Mouse (Mus musculus): Measurements from ENCODE around the gene Pla1a.
"Not testable (repeated sequence)": the region's sequence is repeated elsewhere in the genome, so short reads cannot be mapped to it uniquely, and the experiment has no call there.

The Pla1a gene

GRCm38 (mm10) chr16:38432498-38433425, at the start of gene Pla1a:
Gene Pla1a, minus strand, starts transcription at chr16:38433145.
- no peak for DNase-seq (ENCODE audit: low read depth, low spot score)

- no peak for DNase-seq (ENCODE audit: low read depth, low spot score)
Measured at GRCm38 (mm10) chr16:38481327-38481726, 48.4 kb upstream of the Pla1a start.

GRCm38 (mm10) chr16:38478296-38478695, 45.4 kb upstream of the Pla1a start:
- DNase-seq (ENCODE audit: low read depth, low spot score), result no peak

GRCm38 (mm10) chr16:38477241-38477608, 44.3 kb upstream of the Pla1a start:
- not testable (repeated sequence) for DNase-seq (ENCODE audit: low read depth, low spot score)

- DNase-seq (ENCODE audit: low read depth, low spot score), result peak; percentile 55
Measured at GRCm38 (mm10) chr16:38476312-38477240, 43.6 kb upstream of the Pla1a start.

GRCm38 (mm10) chr16:38475681-38476311, 42.9 kb upstream of the Pla1a start:
- DNase-seq (ENCODE audit: low read depth, low spot score), result peak; percentile 50

- DNase-seq (ENCODE audit: low read depth, low spot score), result no peak
Measured at GRCm38 (mm10) chr16:38474677-38475286, 41.8 kb upstream of the Pla1a start.

GRCm38 (mm10) chr16:38473661-38474060, 40.7 kb upstream of the Pla1a start:
- no peak for DNase-seq (ENCODE audit: low read depth, low spot score)

- no peak for DNase-seq (ENCODE audit: low read depth, low spot score)
Measured at GRCm38 (mm10) chr16:38472507-38472873, 39.5 kb upstream of the Pla1a start.

- DNase-seq (ENCODE audit: low read depth, low spot score), result peak; percentile 97
Measured at GRCm38 (mm10) chr16:38471697-38472506, 39.0 kb upstream of the Pla1a start.

GRCm38 (mm10) chr16:38469437-38469836, 36.5 kb upstream of the Pla1a start:
- no peak for DNase-seq (ENCODE audit: low read depth, low spot score)

GRCm38 (mm10) chr16:38468706-38469018, 35.7 kb upstream of the Pla1a start:
- no peak for DNase-seq (ENCODE audit: low read depth, low spot score)

- no peak for DNase-seq (ENCODE audit: low read depth, low spot score)
Measured at GRCm38 (mm10) chr16:38467917-38468705, 35.2 kb upstream of the Pla1a start.

- no peak for DNase-seq (ENCODE audit: low read depth, low spot score)
Measured at GRCm38 (mm10) chr16:38467091-38467916, 34.4 kb upstream of the Pla1a start.

- DNase-seq (ENCODE audit: low read depth, low spot score), result no peak
Measured at GRCm38 (mm10) chr16:38466089-38466488, 33.1 kb upstream of the Pla1a start.

- DNase-seq (ENCODE audit: low read depth, low spot score), result no peak
Measured at GRCm38 (mm10) chr16:38463305-38463704, 30.4 kb upstream of the Pla1a start.

GRCm38 (mm10) chr16:38462161-38462560, 29.2 kb upstream of the Pla1a start:
- no peak for DNase-seq (ENCODE audit: low read depth, low spot score)

- DNase-seq (ENCODE audit: low read depth, low spot score), result no peak
Measured at GRCm38 (mm10) chr16:38461749-38462148, 28.8 kb upstream of the Pla1a start.

- no peak for DNase-seq (ENCODE audit: low read depth, low spot score)
Measured at GRCm38 (mm10) chr16:38459990-38460389, 27.0 kb upstream of the Pla1a start.
